Mouse (Mus musculus) B cell, adult (primary cell): Measurements from ENCODE around the gene Glce. TPM values are rescaled to one million over a fixed set of nuclear protein-coding genes. Genes with fewer than 3 reads are reported as not detected.

Source experiments
- total RNA-seq: library from RNA; stranded (reverse); gene quantifications from 4 replicates; pipeline ENCODE4 v1.2.4, GENCODE M21; 2023; ENCODE audit not compliant: inconsistent age

The Glce gene
- 8.7 to 12.4 TPM (median 10.0 TPM) in 4 replicates for total RNA-seq

GRCm38 (mm10) chr9:62122508-62123215 lies at the start of gene Glce:
Gene Glce, minus strand, starts transcription at chr9:62122655.

GRCm38 (mm10) chr9:62026600-62026999 lies 95.9 kb downstream of the Glce start, which contains the start of gene Paqr5:
Gene Paqr5, minus strand, starts transcription at chr9:62026856.

Other genes starting within 250 kb of the Glce start
- 4,926 to 5,185 TPM (median 5,035 TPM) in 4 replicates for gene Rplp1, start 208.1 kb downstream of the Glce start, total RNA-seq
- gene Kif23, start 175.9 kb downstream of the Glce start, total RNA-seq = 12.7 to 23.6 TPM (median 18.3 TPM) in 4 replicates
- not detected in 4 replicates for gene Paqr5, start 95.8 kb downstream of the Glce start, total RNA-seq
- not detected in 4 replicates for gene Spesp1, start 159.6 kb upstream of the Glce start, total RNA-seq
- gene Anp32a, start 218.6 kb upstream of the Glce start, total RNA-seq = 348 to 386 TPM (median 362 TPM) in 4 replicates